ENCODE assay signal across 7 mouse cellular contexts in genomic region chr17:33717982-33718381, GRCm38 (mm10). TPM values are rescaled to one million over a fixed set of nuclear protein-coding genes. Genes with fewer than 3 reads are reported as not detected.
A peak's percentile ranks its signal among the peaks of the same experiment; 100 is the strongest.
DNase-seq lines count a peak whose midpoint lies in the region; ATAC-seq and TF ChIP-seq lines count a peak whose summit lies in the region.

No protein-coding gene starts in this region.

- H3K4me3 ChIP-seq in lung, postnatal 0 days (ENCODE audit: low read depth, low read length) = peak overlapping the region; percentile 88
- peak overlapping the region; percentile 93 for H3K4me3 ChIP-seq in embryonic fibroblast, embryonic 13.5 days (ENCODE audit: insufficient read depth, low read length)
- peak overlapping the region; percentile 84 for H3K4me3 ChIP-seq in limb, embryonic 13.5 days
- H3K4me3 ChIP-seq in stomach, embryonic 15.5 days (replicated peaks) = peak overlapping the region; percentile 92

- H3K9ac ChIP-seq in lung, postnatal 0 days (replicated peaks; ENCODE audit: low read depth) = peak overlapping the region; percentile 74
- H3K9ac ChIP-seq in limb, embryonic 13.5 days = peak overlapping the region; percentile 79
- H3K9ac ChIP-seq in stomach, embryonic 15.5 days = peak overlapping the region; percentile 63

- H3K4me2 ChIP-seq in lung, postnatal 0 days (replicated peaks; ENCODE audit: low read depth, low read length) = peak overlapping the region; percentile 73
- peak overlapping the region; percentile 84 for H3K4me2 ChIP-seq in limb, embryonic 13.5 days (replicated peaks)
- H3K4me2 ChIP-seq in stomach, embryonic 15.5 days = peak overlapping the region; percentile 75

- H3K4me1 ChIP-seq in lung, postnatal 0 days (ENCODE audit: insufficient read depth, low read depth, low read length) = no peaks in the 10 kb centered on the region
- no peaks in the 10 kb centered on the region for H3K4me1 ChIP-seq in embryonic fibroblast, embryonic 13.5 days (ENCODE audit: control insufficient read depth, insufficient read depth, low read length)
- 0 out of 2 replicates have a peak, but pooled peaks cover 4% of the 10 kb centered on the region for H3K4me1 ChIP-seq in limb, embryonic 13.5 days
- H3K4me1 ChIP-seq in stomach, embryonic 15.5 days = 0 out of 2 replicates have a peak, but pooled peaks cover 7% of the 10 kb centered on the region

- WGBS in lung, postnatal 0 days = 7% methylated on average over 8 of the region's 8 CpGs
- WGBS in limb, embryonic 13.5 days = 11% methylated on average over 8 of the region's 8 CpGs
- WGBS in stomach, embryonic 15.5 days = 6% methylated on average over 8 of the region's 8 CpGs

- TF ChIP-seq CTCF in lung, postnatal 0 days (IDR thresholded peaks at IDR 0.05) = no peak
- TF ChIP-seq CTCF in embryonic fibroblast, embryonic 13.5 days (IDR thresholded peaks at IDR 0.05; ENCODE audit: borderline replicate concordance, insufficient read depth, low read length) = no peak

- H3K27me3 ChIP-seq in lung, postnatal 0 days (replicated peaks; ENCODE audit: insufficient read depth, low read length) = no peaks in the 10 kb centered on the region
- H3K27me3 ChIP-seq in limb, embryonic 13.5 days = no peaks in the 10 kb centered on the region
- no peaks in the 10 kb centered on the region for H3K27me3 ChIP-seq in stomach, embryonic 15.5 days (replicated peaks)

- no peak for TF ChIP-seq EP300 in lung, postnatal 0 days (IDR thresholded peaks at IDR 0.05)

- no peak for ATAC-seq in lung, postnatal 0 days
- ATAC-seq in limb, embryonic 13.5 days (ENCODE audit: low FRiP score, low read depth) = no peak
- ATAC-seq in stomach, embryonic 15.5 days (ENCODE audit: insufficient read depth, low FRiP score, low read depth) = no peak

- no peak for TF ChIP-seq POLR2A in embryonic fibroblast, embryonic 13.5 days (IDR thresholded peaks at IDR 0.05; ENCODE audit: low read depth, low read length)

- H3K36me3 ChIP-seq in lung, postnatal 0 days (ENCODE audit: insufficient read depth, low read length) = no peaks in the 10 kb centered on the region
- no peaks in the 10 kb centered on the region for H3K36me3 ChIP-seq in limb, embryonic 13.5 days
- no peaks in the 10 kb centered on the region for H3K36me3 ChIP-seq in stomach, embryonic 15.5 days

- no peaks in the 10 kb centered on the region for H3K9me3 ChIP-seq in lung, postnatal 0 days (ENCODE audit: low read length)
- no peaks in the 10 kb centered on the region for H3K9me3 ChIP-seq in limb, embryonic 13.5 days
- H3K9me3 ChIP-seq in stomach, embryonic 15.5 days = no peaks in the 10 kb centered on the region

- DNase-seq in lung, postnatal 0 days (ENCODE audit: low spot score) = no peak
- no peak for DNase-seq in lung, postnatal 14 days
- no peak for DNase-seq in layer of hippocampus, postnatal 36 days
- no peak for DNase-seq in cerebellum, adult 9-10 months

- H3K27ac ChIP-seq in lung, postnatal 0 days (ENCODE audit: low read length) = peak overlapping the region; percentile 65
- H3K27ac ChIP-seq in embryonic fibroblast, embryonic 13.5 days (ENCODE audit: insufficient read depth, low read length) = no peak overlapping the region
- no peak overlapping the region for H3K27ac ChIP-seq in limb, embryonic 13.5 days
- H3K27ac ChIP-seq in stomach, embryonic 15.5 days = no peak overlapping the region

RNA-seq across cellular contexts. Expression of gene March2, which starts 0.5 kb away (rescaled TPM):
- 104 and 106 TPM in 2 replicates for polyA plus RNA-seq in lung, postnatal 0 days (2015; fragmentation: Nextera tagmentation; extraction: Ambion mirVana)
- 28.8 and 30.4 TPM in 2 replicates for polyA plus RNA-seq in embryonic fibroblast, embryonic 13.5 days (2011; ENCODE audit: insufficient read length, low read depth, missing spikeins)
- polyA plus RNA-seq in limb, embryonic 13.5 days (2015; fragmentation: Nextera tagmentation; extraction: Ambion mirVana) = 49.3 and 50.9 TPM in 2 replicates
- 59.8 and 70.8 TPM in 2 replicates for polyA plus RNA-seq in stomach, embryonic 15.5 days (2015; fragmentation: Nextera tagmentation; extraction: Ambion mirVana)
- 10 to 100 TPM; 83.7 to 88.1 TPM for total RNA-seq in layer of hippocampus, postnatal 36 days (2021)

RNA-seq across cellular contexts. Expression of gene Hnrnpm, which starts 31.3 kb away (rescaled TPM):
- 112 and 146 TPM in 2 replicates for polyA plus RNA-seq in lung, postnatal 0 days (2015; fragmentation: Nextera tagmentation; extraction: Ambion mirVana)
- polyA plus RNA-seq in embryonic fibroblast, embryonic 13.5 days (2011; ENCODE audit: insufficient read length, low read depth, missing spikeins) = 367 and 434 TPM in 2 replicates
- polyA plus RNA-seq in limb, embryonic 13.5 days (2015; fragmentation: Nextera tagmentation; extraction: Ambion mirVana) = 379 and 395 TPM in 2 replicates
- polyA plus RNA-seq in stomach, embryonic 15.5 days (2015; fragmentation: Nextera tagmentation; extraction: Ambion mirVana) = 248 and 307 TPM in 2 replicates
- total RNA-seq in layer of hippocampus, postnatal 36 days (2021) = 100 to 1,000 TPM; 157 to 166 TPM

RNA-seq across cellular contexts. Expression of gene Rab11b, which starts 42.3 kb away (rescaled TPM):
- polyA plus RNA-seq in lung, postnatal 0 days (2015; fragmentation: Nextera tagmentation; extraction: Ambion mirVana) = 258 and 279 TPM in 2 replicates
- polyA plus RNA-seq in embryonic fibroblast, embryonic 13.5 days (2011; ENCODE audit: insufficient read length, low read depth, missing spikeins) = 78.2 and 87.3 TPM in 2 replicates
- polyA plus RNA-seq in limb, embryonic 13.5 days (2015; fragmentation: Nextera tagmentation; extraction: Ambion mirVana) = 325 and 332 TPM in 2 replicates
- polyA plus RNA-seq in stomach, embryonic 15.5 days (2015; fragmentation: Nextera tagmentation; extraction: Ambion mirVana) = 249 and 270 TPM in 2 replicates
- total RNA-seq in layer of hippocampus, postnatal 36 days (2021) = 100 to 1,000 TPM; 280 to 301 TPM
